Mouse (Mus musculus) kidney, embryonic 15.5 days (tissue): ENCODE results near the gene Usp9x. TPM values are rescaled to one million over a fixed set of nuclear protein-coding genes. Genes with fewer than 3 reads are reported as not detected.
A peak's percentile ranks its signal among the peaks of the same experiment; 100 is the strongest.

Experiments
- ATAC-seq: fragments of 200-750 bp; cut with Nextera tagmentation; replicated peaks from 2 replicates; pipeline ENCODE4 v1.8.0; 2017; ENCODE audit warnings: moderate TSS enrichment; ENCODE audit not compliant: low FRiP score
- H3K27ac ChIP-seq: fragments of 300-500 bp; sonication (generic); 2 replicates; pipeline ENCODE4 v1.5.1; 2015; ENCODE audit warnings: mild to moderate bottlenecking, inconsistent platforms
- H3K27me3 ChIP-seq: fragments of 300-500 bp; sonication (generic); 2 replicates; pipeline ENCODE4 v1.6.1; 2015; ENCODE audit warnings: inconsistent platforms
- H3K36me3 ChIP-seq: fragments of 300-500 bp; sonication (generic); 2 replicates; pipeline ENCODE4 v1.6.1; 2015; ENCODE audit warnings: inconsistent platforms
- H3K4me1 ChIP-seq: fragments of 300-500 bp; sonication (generic); 2 replicates; pipeline ENCODE4 v1.6.1; 2015; ENCODE audit warnings: inconsistent platforms
- H3K4me2 ChIP-seq: fragments of 300-500 bp; sonication (generic); 2 replicates; pipeline ENCODE4 v1.6.1; 2015; ENCODE audit warnings: moderate library complexity, mild to moderate bottlenecking, inconsistent platforms
- H3K4me3 ChIP-seq: fragments of 300-500 bp; sonication (generic); replicated peaks from 2 replicates; pipeline ENCODE4 v1.5.1; 2015; ENCODE audit warnings: mild to moderate bottlenecking, inconsistent platforms
- H3K9ac ChIP-seq: fragments of 300-500 bp; sonication (generic); 2 replicates; pipeline ENCODE4 v1.6.1; 2015; ENCODE audit warnings: mild to moderate bottlenecking, inconsistent platforms
- H3K9me3 ChIP-seq: fragments of 300-500 bp; sonication (generic); replicated peaks from 2 replicates; pipeline ENCODE4 v1.6.1; 2016; ENCODE audit warnings: inconsistent platforms
- WGBS: fragments of 180-500 bp; shearing (Covaris S2); methylation state at CpG from one replicate; pipeline ENCODE4 v1.1.7; 2015; ENCODE audit warnings: mixed read lengths; 5-methylcytosine and 5-hydroxymethylcytosine counted together
- polyA plus RNA-seq: library from polyadenylated mRNA; unstranded; fragments of >200 nt; fragmentation: Nextera tagmentation; extraction: Ambion mirVana; gene quantifications from 2 replicates; pipeline ENCODE4 v1.2.1, GENCODE M21; 2015

Usp9x gene
- polyA plus RNA-seq: 25.7 and 29.7 TPM in 2 replicates

DNA sequence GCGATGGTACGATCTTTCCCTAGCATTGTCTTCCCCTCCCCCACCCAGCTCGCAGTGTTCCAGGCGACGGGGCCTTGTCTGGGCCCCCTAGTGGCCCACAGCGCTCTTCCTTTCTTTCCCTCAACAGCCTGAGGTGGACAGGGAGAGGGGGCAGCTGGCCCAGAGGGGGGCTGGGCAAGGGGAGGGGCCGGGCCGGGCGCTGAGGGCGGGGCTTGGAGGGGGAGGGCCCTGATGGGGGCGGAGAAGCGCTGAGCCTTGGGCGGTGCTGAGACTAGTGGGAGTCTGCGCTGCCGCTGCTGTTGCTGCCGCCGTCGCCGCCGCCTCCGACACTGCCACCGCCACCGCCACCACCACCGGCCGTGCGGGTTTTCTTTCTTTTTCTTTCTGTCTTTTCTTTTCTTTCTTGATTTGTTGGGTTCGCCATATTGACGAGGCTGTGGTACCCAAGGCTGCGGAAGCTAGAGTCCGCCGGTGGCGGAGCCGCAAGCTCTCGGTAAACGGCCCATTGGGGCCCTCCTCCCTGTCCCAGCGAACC is at the start of gene Usp9x:
Gene Usp9x, plus strand, starts transcription at position 258 of the 535 bp plus-strand sequence.
- Histone ChIP-seq H3K4me3 (peak within 1 kb of the TSS; percentile 72), H3K9me3 (no peaks in the 10 kb centered on the region), H3K4me2 (peak within 1 kb of the TSS; percentile 55), H3K36me3 (no peaks in the 10 kb centered on the region), H3K4me1 (0 out of 2 replicates have a peak, but pooled peaks cover 2% of the 10 kb centered on the region), H3K27me3 (peaks cover 22% of the 10 kb centered on the region), H3K27ac (peak within 1 kb of the TSS; percentile 96), H3K9ac (peak within 1 kb of the TSS; percentile 79)
- ATAC-seq: peak; percentile 95
- 27% methylated on average over 25 of the region's 36 CpGs for WGBS

DNA sequence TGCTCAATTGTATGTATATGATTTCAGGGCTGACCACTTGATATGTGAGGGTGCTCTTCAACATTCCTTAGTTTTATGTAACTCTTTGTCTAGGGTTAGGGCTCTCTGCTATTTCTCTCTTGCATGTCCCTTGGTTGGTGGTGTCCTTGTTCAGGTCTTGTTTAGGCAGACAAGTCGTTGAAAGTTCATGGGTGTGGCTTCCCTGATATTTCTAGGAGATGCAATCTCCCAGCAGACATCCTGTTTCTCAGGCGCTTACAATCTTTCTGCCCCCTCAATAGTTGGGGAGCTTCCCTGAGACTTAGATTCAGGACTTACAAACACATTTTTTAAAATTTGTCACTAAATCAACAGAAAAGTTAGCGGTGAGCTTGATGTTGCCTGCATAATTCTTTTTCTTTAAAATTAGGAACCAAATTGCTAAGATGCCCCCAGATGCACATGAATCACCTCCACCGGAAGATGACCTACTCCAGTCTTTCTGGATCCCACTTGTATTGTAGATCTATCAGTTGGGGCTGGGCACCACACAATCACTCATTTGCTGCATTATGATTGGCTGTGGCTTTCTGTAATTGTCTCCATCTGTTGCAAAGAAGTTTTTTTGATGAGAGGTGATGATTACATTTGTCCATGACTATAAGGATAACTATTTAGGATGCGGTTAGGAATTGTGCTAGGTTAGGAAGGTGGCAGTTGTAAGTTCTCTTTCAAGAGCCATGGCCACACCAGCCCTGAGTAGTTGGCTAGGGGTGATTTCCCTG is 48.6 kb upstream of the Usp9x start:
- 84% methylated on average over 5 of the region's 5 CpGs for WGBS
- no peak for ATAC-seq
- Histone ChIP-seq H3K9me3 (no peaks in the 10 kb centered on the region), H3K4me1 (no peaks in the 10 kb centered on the region), H3K27me3 (peaks cover 6% of the 10 kb centered on the region; the same call in 1 of the 2 replicates), H3K36me3 (no peaks in the 10 kb centered on the region), H3K9ac (no peak overlapping the region), H3K4me2 (no peak overlapping the region), H3K4me3 (no peak overlapping the region), H3K27ac (no peak overlapping the region)

DNA sequence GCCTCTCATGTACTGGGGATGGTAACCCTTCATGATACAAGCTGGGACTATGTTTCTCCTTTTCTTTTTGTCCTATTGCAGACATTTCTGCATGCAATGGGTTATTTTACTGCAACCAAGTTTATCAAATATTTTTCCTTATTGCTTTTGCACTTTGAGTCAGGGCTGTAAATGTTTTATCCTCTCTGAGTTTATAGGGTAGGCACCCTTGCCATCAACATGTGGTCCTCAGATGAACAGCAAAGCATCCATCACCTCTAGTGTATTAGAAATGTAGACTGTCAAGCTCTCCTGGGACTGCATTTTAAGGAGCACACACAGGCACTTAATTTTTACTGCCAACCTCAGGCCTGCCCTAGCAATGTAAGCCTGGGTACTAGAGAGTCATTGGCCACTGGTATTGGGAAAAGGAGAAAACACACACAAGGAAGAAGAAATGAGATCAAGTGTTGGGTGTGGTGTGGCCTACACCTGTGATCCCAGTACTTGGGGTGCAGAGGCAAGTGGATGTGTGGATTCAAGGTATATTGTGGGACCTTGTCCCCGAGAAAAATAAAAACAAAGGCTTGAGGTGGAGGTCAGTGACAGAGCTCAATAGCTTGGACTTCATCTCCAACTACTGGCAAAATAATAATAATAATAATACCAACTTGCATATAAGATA is 46.6 kb upstream of the Usp9x start:
- H3K9ac ChIP-seq: no peak overlapping the region
- H3K27ac ChIP-seq: no peak overlapping the region
- H3K4me2 ChIP-seq: no peak overlapping the region
- H3K27me3 ChIP-seq: peaks cover 6% of the 10 kb centered on the region; the same call in 1 of the 2 replicates
- no peaks in the 10 kb centered on the region for H3K9me3 ChIP-seq
- no peak overlapping the region for H3K4me3 ChIP-seq
- no peak for ATAC-seq
- no peaks in the 10 kb centered on the region for H3K4me1 ChIP-seq
- WGBS: 77% methylated on average over 1 of the region's 1 CpGs
- no peaks in the 10 kb centered on the region for H3K36me3 ChIP-seq

DNA sequence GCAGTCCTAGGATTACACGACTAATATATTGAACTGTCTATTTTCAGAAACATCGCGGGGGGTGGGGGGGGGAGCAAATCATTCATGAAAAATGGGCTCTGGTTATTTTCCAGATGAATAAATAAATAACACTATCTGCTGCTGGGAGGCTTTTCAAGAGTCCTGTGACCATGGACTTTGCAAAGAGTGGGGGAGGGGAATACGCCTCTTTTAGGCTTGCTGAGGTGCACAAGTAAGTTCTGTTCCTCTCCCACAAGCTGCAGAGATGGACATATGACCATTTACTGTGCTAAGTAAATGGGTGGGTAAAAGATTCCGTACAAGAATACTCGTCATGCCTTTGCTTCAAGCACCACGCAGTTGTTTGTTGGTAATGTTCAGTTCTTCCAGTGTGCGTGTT is 46.0 kb upstream of the Usp9x start:
- no peak overlapping the region for H3K27ac ChIP-seq
- H3K4me3 ChIP-seq: no peak overlapping the region
- H3K4me2 ChIP-seq: no peak overlapping the region
- WGBS: 81% methylated on average over 8 of the region's 8 CpGs
- peaks cover 6% of the 10 kb centered on the region; the same call in 1 of the 2 replicates for H3K27me3 ChIP-seq
- no peaks in the 10 kb centered on the region for H3K36me3 ChIP-seq
- no peaks in the 10 kb centered on the region for H3K4me1 ChIP-seq
- no peaks in the 10 kb centered on the region for H3K9me3 ChIP-seq
- no peak overlapping the region for H3K9ac ChIP-seq
- ATAC-seq: no peak

DNA sequence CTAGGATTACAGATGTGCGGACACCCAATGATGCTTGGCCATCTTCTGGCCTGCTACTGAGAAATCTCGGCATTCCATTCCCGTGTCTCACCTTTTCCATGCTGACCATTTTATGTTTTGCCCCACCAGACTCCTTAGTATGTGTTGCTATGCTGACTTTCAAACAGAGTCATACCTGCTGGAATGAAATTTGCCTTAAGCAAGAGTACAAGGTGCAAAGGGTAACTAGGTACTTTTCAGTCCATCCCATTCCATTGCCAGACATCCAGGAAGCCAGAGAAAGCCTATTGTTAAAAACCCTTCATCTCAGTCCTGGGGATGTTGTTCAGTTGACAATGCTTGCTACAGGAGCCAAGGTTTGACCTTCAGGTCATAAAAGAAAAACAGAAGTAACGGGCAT is 43.1 kb upstream of the Usp9x start:
- ATAC-seq: no peak
- no peak overlapping the region for H3K27ac ChIP-seq
- peaks cover 6% of the 10 kb centered on the region for H3K27me3 ChIP-seq
- no peak overlapping the region for H3K9ac ChIP-seq
- H3K9me3 ChIP-seq: no peaks in the 10 kb centered on the region
- no peak overlapping the region for H3K4me3 ChIP-seq
- WGBS: 77% methylated on average over 4 of the region's 4 CpGs
- no peaks in the 10 kb centered on the region for H3K4me1 ChIP-seq
- H3K36me3 ChIP-seq: no peaks in the 10 kb centered on the region
- H3K4me2 ChIP-seq: no peak overlapping the region

DNA sequence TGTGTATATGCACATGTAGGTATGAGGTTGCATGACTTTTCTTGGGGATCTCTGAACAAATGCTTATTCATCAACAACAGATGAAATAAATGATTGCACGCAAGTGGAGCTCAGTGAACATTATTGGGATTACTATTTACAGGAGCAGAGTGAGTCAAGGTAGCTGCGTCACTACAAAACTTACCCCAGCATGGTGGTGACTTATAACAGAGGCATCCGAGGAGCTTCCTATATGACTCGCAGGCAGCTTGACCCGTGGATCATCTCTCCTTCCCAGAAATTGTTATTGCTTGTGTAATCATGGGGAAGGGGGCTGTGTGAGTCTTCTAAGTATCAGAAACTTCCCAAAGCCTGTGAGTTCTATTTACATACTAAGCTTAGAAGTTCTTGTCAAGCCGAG is 41.3 kb upstream of the Usp9x start:
- Histone ChIP-seq H3K4me3 (no peak overlapping the region), H3K9ac (no peak overlapping the region), H3K4me2 (no peak overlapping the region), H3K27ac (no peak overlapping the region), H3K9me3 (no peaks in the 10 kb centered on the region), H3K4me1 (no peaks in the 10 kb centered on the region), H3K27me3 (peaks cover 7% of the 10 kb centered on the region), H3K36me3 (no peaks in the 10 kb centered on the region)
- WGBS: 95% methylated on average over 6 of the region's 6 CpGs
- ATAC-seq: no peak

DNA sequence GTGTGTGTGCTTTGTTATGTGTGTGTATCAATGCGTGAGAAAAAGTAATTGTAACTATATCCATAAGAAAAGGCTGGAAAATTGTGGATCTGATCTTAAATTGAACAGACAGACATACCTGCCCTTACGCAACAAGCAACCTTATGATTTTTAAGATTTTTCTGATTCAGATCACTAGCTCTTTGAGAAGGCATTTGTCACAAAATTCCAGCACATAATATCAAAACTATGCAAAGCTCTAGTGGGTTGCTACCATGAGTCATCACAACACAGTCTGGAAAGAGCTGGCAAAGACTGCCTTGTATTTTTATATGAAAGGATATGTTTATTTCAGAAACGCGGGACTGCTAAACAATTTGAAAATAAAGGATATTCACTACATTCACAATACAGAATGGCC is 34.2 kb upstream of the Usp9x start:
- Histone ChIP-seq H3K4me1 (no peaks in the 10 kb centered on the region), H3K36me3 (no peaks in the 10 kb centered on the region), H3K9ac (no peak overlapping the region), H3K4me2 (no peak overlapping the region), H3K27ac (no peak overlapping the region), H3K9me3 (no peaks in the 10 kb centered on the region), H3K27me3 (peaks cover 27% of the 10 kb centered on the region), H3K4me3 (no peak overlapping the region)
- WGBS: 85% methylated on average over 4 of the region's 4 CpGs
- ATAC-seq: no peak

DNA sequence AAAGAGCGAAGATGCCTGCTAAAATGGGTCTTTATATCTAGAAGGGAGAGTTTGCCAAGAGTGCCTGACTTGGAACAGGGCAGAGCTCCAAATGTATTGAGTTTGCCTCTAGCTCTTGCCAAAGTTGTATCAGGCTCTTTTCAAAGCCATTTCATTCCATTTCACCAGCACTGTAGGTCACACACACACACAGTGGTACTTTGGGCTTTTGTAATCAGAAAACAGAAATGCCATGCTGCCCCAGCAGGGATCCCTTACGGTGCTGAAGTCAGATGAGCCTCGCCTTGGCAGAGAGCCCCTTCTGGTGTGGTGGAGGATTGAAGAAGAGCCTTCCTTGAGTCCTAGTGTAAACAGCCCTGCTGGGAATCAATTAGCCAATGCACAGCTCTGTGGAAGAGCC is 32.1 kb upstream of the Usp9x start:
- no peaks in the 10 kb centered on the region for H3K9me3 ChIP-seq
- WGBS: 54% methylated on average over 3 of the region's 3 CpGs
- no peak overlapping the region for H3K4me2 ChIP-seq
- no peak overlapping the region for H3K4me3 ChIP-seq
- ATAC-seq: no peak
- no peaks in the 10 kb centered on the region for H3K36me3 ChIP-seq
- H3K9ac ChIP-seq: no peak overlapping the region
- H3K4me1 ChIP-seq: no peaks in the 10 kb centered on the region
- H3K27ac ChIP-seq: no peak overlapping the region
- H3K27me3 ChIP-seq: peaks cover 30% of the 10 kb centered on the region

DNA sequence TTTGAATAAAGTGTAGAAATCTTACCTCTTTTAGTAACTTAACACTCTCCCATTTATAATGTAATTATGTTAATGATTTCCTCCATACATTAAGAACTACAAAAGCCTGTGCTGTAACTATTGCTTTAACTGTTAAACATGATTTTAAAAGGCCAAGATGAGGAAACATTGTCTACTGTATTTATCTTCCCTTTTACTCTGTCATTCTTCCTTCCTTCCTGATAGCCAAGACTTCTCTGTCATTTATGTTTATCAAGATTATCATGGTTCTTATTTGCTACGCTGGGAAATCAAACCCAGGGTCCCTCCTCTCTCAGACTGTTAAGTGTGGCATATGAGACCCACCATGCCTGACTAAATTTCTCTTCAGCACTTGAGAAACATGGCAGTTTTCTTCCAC is 30.9 kb upstream of the Usp9x start:
- Histone ChIP-seq H3K27me3 (peaks cover 27% of the 10 kb centered on the region), H3K4me1 (no peaks in the 10 kb centered on the region), H3K4me2 (no peak overlapping the region), H3K9me3 (no peaks in the 10 kb centered on the region), H3K4me3 (no peak overlapping the region), H3K9ac (no peak overlapping the region), H3K27ac (no peak overlapping the region), H3K36me3 (no peaks in the 10 kb centered on the region)
- 63% methylated on average over 1 of the region's 1 CpGs for WGBS
- no peak for ATAC-seq

DNA sequence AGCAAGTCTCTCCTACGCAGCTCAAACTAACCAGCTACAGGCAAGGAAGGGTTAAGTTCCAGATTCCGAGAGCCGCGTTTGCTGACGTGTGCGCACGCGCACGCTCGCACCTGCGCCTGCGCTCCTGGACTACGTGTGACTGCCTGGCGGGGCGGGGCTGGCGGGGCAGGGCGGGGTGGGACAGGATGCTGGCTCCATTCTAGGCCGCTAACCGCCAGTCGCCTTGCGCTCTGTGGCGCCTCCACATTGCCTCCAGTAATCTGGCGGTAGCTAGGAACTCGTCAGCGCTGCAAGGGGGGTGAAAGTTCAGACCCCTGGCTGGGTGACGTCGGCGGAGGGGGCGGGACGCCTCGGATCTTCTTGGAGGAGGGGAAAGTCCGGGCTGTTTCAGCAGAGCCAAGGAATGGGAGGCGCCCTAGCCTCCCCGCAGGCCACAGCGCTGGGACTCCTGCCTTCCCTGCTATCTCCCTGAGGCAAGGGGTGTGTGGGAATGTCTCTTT is 29.6 kb upstream of the Usp9x start:
- WGBS: 6% methylated on average over 35 of the region's 35 CpGs
- H3K9ac ChIP-seq: peak overlapping the region; percentile 38
- H3K27me3 ChIP-seq: peaks cover 27% of the 10 kb centered on the region
- H3K4me3 ChIP-seq: peak overlapping the region; percentile 44
- H3K9me3 ChIP-seq: no peaks in the 10 kb centered on the region
- no peaks in the 10 kb centered on the region for H3K4me1 ChIP-seq
- H3K27ac ChIP-seq: peak overlapping the region; percentile 91
- peak overlapping the region; percentile 56 for H3K4me2 ChIP-seq
- H3K36me3 ChIP-seq: no peaks in the 10 kb centered on the region
- peak; percentile 100 for ATAC-seq

DNA sequence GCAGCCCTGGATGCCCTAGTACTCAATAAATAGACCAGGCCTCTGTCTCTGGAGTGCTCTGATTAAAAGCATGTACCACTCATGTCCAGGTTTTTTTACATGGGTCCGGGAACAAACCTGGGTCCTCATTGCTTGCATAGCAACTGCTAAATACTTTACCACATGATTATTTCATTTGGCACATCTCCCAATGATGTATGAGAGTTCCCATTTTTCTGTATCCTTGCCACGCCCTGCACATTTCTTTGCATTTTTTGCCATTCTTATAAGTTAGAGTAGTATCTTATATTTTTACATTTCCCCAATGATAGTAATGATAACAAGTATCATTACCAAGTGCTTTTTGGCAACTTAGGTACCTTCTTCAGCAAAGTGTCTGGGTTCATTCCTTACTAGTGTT is 27.5 kb upstream of the Usp9x start:
- H3K27ac ChIP-seq: no peak overlapping the region
- no peaks in the 10 kb centered on the region for H3K9me3 ChIP-seq

DNA sequence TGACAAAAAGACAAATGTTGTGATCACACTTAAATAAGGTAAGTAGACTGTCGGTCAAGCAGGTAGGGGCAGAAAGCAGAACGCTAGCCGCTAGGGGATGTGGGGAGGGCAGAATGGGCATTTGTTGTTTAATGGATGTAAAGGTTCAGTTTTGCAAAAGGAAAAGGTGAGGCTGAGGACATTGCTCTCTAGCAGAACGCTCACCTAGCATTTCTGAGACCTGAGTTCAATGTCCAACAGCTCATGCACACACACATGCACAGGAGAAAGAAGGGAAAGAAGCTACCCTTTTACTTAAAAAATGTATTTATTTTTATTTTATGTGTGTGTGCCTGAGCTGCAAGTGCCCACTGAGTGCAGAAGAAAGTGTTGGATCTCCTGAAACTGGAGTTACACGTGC is 26.6 kb upstream of the Usp9x start:
- Histone ChIP-seq H3K9ac (no peak overlapping the region), H3K4me2 (no peak overlapping the region), H3K36me3 (no peaks in the 10 kb centered on the region), H3K4me3 (no peak overlapping the region), H3K27me3 (peaks cover 32% of the 10 kb centered on the region), H3K9me3 (no peaks in the 10 kb centered on the region), H3K4me1 (0 out of 2 replicates have a peak, but pooled peaks cover 3% of the 10 kb centered on the region), H3K27ac (no peak overlapping the region)
- 89% methylated on average over 5 of the region's 5 CpGs for WGBS
- no peak for ATAC-seq

More for the DNA sequence above, 27.5 kb upstream of the Usp9x start:
- Histone ChIP-seq H3K4me2 (no peak overlapping the region), H3K4me3 (no peak overlapping the region), H3K36me3 (no peaks in the 10 kb centered on the region), H3K4me1 (0 out of 2 replicates have a peak, but pooled peaks cover 3% of the 10 kb centered on the region), H3K27me3 (peaks cover 40% of the 10 kb centered on the region), H3K9ac (no peak overlapping the region)
- ATAC-seq: no peak
- 94% methylated on average over 2 of the region's 2 CpGs for WGBS
